Mouse (Mus musculus) gastrocnemius, postnatal 14 days (tissue): ENCODE measurements around the gene Fstl4. TPM values are rescaled to one million over a fixed set of nuclear protein-coding genes. Genes with fewer than 3 reads are reported as not detected.

Experiments used
- DNase-seq: peaks from one replicate; pipeline ENCODE4 v3.0.0; 2021; ENCODE audit warnings: mixed read lengths
- intact Hi-C: fragments of 180-260 bp; cut with DNase I; formaldehyde crosslinking; loops from one replicate; pipeline ENCODE4 v1.15.1; 2025; ENCODE audit warnings: low total_unique reads
- total RNA-seq, 2 experiments: library from RNA; stranded (reverse); gene quantifications; 2 replicates each; pipeline ENCODE4 v1.2.3; 2021

The Fstl4 gene
- total RNA-seq, 2 experiments from 2014 or later: 0.08 TPM; not detected in 1

DNA sequence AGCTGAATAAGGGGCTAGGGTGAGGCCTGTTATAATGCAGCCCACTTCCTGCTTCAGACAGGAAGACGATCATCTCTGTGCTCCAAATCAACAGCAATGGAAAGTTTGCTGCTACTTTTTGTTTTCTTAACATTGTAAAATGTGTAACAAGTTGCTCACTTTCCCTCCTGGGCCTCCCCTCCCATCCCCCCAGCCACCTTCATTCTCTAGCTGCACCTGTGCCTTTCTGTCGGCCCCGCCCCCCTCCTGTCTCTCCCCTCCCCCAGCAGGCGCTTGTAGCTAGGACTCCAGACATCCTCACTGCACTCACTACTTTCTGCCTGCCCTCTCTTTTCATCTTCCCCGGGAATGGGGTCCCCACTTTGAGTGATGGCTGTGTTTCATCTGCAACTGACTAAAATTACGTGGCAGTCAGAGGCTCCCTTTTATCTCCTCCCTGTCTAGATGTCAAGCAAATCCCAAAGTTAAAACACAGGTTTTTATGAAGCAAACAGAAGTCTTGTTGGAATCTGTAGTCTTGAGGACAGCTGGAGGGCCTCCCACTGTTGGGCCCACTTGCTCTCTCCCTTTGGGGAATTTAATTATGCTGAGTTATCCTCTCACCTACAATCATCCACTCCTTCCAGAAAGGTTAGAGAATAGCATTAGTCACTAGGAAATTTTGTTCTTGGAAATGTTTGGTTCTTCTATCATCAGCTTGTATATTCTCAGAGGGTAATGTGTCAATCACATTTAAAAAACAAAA lies 122.3 kb downstream of the Fstl4 start:
- no peak for DNase-seq
- intact Hi-C loops: no loop called here

DNA sequence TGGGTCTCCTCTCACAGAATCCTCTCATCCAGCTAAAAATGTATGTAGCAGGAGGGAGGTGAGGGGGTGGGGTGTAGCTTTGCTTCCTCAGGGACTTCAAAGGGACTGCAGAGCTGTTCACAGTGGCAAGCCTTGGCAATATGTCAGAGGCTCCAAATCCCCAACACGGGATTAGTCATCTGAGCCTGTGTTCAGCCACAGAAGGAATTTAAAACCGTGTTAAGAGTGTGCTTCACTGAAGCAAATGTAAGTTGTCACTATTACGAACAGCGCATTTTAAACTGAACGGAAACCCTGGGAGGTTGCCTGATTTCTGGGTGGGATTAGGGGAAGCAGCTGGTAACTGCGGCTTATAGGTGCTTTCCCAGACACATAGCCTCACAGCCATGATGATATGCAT lies 123.7 kb downstream of the Fstl4 start:
- intact Hi-C loops: no loop called here
- no peak for DNase-seq

DNA sequence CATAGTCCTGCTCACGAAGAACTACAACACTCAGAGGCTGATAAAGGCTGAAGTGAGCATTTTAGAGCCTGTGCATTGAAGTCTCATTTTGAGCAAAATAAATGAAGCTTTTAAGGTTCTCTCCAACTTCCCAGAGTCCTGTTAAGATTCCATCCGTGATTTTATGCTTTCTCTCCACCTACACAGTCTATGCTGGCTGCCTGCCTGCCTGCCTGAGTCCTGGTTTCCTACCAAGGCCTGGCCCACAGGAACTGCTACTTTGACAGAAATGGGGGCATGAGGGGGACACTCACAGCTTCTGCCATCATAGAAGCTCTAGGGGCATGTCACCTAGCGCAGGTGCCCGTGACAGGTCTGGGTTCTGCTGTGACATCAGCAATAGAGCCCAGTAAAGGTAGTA lies 125.1 kb downstream of the Fstl4 start:
- DNase-seq: no peak
- intact Hi-C loops: no loop called here

DNA sequence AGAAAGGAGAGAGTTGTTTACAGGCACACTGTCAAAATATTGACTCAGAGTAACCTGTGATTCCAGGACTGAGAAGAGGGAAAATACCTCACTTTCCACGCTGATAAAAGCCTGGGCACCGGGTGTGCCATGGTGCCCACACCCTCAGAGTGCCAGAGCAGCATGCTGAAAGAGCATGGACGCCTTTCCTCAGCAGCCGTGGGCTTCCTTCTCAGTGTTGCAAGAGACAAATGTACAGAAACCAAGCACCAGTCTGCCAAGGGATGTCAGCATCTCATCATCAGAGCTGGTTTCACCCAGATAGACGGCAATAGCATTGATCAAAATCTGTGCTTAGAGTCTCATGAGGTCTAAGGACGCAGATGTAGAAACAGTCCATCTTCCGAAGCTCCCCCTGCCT lies 125.7 kb downstream of the Fstl4 start:
- no peak for DNase-seq
- intact Hi-C loops: no loop called here

DNA sequence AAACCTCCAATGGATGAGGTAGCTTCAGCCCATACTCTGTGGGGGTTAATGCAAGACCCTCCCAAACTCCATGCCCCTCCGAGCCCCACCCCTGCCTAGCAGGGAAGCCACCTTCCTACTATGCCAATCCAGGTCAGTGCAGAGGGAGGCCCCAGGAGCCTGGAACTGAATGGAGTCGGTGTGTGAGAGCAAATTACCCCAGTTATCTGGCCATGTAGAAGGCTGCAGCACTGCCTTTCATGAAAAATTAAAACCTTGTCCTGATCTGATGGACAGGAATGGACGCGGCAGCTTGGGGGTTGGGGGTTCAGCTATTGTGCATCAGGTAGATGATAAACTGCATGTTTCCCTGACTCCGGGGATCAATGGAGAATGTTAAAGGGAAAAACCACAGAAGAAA lies 139.7 kb downstream of the Fstl4 start:
- no peak for DNase-seq
- intact Hi-C loops: no loop called here

DNA sequence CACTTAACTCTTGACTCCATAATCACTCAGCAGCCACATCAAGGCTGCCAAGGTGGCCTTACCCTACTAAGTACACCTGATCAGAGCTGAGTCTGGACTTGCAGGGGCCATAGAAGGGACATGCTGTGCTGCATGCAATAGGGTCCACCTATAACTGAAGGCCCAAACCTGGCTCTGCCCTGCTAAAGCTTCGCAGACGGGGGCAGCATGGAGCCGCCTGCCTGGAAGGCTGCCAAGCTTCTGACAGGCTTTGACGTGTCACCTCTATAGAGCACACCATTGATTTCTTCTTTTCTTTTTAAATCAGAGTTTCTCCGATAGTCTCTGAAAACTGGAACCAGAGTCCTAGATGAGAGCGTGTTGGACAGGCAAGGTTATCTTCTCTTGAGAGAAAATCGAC lies 146.4 kb downstream of the Fstl4 start:
- intact Hi-C loops: no loop called here
- DNase-seq: no peak

DNA sequence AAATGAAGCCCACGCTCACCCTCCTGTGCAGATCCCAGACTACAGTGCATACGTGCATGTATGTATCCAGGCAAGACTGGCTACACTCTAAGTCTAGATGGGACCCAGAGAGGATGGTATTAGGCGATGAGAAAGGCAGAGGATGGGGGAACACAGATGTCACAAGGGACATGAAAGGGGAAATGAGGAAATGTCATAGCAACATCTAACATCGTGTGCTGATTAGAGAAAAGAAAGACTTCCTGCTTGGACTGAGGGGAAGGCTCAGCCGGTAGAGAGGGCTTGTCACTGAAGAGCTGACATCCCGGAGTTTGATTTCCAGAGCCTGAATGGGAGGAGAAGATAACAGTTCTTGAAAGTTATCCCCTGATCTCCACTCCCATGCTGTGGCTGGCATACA lies 150.0 kb downstream of the Fstl4 start:
- no peak for DNase-seq
- intact Hi-C loops: no loop called here

DNA sequence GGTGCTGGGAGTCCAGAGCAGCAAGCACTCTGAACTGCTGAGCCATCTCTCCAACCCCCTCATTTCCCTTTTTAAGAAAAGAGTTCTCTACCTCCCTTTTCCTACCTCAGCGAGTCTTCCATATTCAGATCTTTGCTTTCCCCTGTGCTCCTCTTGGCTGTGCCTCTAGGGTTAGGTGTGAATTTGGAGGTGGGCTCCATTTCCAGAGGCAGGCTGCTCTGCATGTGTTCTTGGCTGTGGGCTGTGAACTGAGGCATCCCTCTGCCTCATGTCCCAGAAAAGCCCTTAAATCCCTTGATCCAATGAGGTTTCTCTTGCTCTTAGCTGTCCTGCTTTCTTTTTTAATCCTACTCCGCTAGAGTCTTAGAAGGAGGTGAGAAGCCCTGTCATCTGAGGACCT lies 151.2 kb downstream of the Fstl4 start:
- DNase-seq: no peak
- intact Hi-C loops: no loop called here

DNA sequence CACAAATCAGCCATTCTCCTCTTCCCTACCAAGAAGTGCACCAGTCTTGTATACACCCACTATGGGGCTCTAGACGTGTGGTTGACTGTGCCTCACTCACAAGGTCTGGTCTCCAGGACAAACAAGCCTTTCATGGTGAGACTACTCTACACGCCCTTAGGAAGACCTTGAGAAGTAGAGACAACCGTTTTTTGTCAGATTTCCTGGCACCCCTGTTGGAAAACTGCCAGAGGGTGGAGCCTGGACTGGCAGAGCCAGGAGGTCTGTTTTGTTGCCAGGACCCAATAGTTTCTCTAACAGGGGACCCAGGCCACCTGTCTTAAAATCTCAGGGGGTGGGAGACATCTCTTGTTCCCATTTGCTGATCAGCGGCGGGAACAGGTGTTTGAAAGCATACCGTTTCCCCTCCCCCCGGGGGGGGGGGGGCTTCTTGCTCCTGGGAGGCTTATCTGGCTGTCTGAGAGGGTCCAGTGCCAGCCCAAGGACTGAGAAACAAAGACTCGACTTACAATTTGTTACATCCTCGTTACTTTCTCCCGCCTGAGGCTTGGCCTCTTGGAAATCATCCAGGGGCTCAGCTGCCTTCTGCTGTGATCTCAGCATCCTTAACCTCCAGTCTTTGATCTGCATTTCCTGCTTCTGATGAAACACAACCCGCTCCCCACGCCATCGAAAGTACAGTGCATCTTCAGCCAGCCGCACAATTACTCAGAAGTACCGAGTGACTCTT lies 155.0 kb downstream of the Fstl4 start:
- peak; percentile 5 for DNase-seq
- intact Hi-C loops: no loop called here

DNA sequence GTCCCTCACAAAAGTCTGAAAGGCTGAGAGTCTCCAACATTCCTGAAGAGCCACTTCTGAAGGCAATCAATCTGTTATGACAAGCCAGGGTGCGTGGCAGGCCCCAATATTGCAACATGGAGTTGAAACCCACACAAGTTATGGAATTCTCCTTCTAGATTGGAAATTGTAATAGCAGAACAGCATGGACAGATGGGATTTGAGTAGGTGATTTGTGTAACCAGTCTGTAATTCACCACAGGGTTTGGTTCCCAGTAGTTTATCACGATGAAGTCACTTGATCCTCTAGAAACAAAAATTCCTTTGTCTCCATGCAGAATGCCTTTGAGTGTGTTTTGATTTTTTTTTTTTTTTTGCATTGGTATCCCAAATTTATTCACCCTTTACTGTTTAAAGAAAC lies 159.8 kb downstream of the Fstl4 start:
- no peak for DNase-seq
- intact Hi-C loops: no loop called here

DNA sequence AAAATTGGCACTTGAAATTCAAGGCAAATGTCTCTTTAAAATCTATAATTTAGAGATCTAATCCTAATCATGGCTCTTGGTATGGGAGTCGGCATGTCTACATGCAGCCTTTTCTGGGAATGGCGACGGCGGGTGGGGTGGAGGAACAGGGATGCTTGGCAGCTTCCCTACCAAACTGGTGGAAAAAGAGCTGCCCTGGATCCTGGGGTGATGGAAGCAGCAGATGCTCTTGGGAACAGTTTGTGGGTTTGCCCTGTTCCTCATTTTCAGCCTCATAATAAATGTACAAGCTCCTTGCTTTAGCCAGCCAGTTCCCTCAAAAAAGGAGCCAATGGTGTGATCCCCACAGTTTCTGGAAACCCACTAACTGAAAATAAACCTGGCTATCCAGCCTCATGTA lies 163.9 kb downstream of the Fstl4 start:
- no peak for DNase-seq
- intact Hi-C loops: no loop called here

DNA sequence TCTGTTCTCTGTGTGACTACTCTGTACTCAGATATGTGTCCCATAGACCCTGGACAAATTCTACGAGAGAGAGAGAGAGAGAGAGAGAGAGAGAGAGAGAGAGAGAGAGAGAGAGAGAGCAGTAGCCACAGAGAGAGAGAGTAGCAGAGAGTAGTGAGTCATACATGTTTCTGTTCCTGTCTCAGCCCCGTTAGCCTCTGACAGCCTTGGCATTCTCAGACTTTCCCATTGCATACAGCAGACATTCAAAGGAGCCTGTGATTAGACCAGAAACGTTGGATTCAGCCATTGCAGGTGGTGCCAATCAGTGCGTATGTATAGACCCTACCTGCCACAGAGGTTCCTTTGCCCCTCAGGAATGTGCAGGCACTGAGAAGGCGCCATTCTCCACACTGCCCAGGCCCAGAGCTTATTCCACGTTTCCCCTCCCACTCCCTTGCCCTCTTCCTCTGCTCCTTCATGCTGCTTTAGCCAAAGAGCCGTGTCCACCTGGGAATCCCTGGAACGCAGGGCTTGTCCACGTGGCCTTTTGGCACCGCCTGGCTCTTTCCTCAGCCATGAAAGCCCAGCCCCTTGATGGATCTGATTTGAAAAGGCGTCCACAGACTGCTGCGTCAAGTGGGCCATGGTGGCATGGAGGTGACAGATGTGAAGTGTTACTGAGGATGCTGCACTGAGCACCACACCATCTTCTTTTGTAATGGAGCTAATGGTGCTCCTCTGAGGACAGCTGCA lies 175.1 kb downstream of the Fstl4 start:
- DNase-seq: no peak
- intact Hi-C loops: no loop called here

DNA sequence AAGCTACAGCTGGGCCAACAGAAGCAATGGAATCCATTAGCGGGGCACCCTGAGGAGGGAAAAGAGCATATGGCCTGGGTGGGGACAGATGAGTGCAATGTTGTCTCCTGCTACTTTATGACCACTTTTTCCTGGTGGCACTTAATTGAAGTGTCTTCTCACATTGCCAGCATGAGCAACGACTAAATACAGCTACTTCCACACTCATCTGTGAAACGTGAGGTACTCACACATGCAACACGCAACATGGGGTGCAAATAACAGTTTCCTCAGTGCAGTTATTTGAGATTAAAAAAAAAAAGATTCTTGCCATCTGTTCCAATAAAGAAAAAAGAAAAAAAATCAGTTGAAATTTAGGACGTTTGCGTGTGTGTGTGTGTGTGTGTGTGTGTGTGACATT lies 178.5 kb downstream of the Fstl4 start:
- DNase-seq: no peak
- intact Hi-C loops: no loop called here

DNA sequence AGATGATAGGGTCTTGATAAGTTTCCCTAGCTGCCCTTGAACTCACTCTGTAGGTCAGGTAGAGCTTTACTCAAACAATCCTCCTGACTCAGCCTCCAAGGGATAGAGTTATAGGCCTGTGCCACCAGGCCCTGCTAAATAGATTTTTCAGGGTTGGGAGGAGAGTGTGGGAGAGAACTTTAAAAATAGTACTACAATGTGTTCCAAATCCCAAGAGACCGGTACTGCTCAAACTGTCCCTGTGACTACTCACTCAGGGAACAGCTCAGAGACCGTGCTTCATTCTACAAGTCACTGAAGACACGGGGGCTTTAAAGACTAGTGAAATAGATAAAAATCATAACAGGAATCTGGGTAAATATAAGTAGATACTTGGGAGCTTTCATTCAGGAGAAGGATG lies 190.6 kb downstream of the Fstl4 start:
- intact Hi-C loops: no loop called here

DNA sequence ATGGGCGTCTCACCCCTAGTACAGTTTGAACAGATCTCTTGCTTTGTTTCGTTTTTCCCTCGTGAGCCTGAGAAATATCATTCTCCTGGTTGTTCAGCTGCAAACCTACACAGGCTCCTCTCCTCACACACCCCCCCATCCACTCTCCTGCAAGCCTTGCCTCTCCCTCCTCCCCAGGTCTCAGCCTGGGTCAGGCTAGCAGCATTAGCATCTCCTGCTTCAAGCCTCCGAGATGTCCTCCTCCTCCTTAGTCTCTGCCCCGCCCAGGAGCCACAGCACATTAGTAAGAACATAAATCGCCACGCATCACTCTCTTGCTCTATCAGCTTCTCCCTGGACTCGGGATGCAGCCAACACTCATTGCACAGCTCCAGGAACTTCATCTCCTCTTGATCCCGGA lies 204.4 kb downstream of the Fstl4 start:
- intact Hi-C loops: no loop called here
- DNase-seq: no peak

More for the DNA sequence above, 190.6 kb downstream of the Fstl4 start:
- DNase-seq: no peak

DNA sequence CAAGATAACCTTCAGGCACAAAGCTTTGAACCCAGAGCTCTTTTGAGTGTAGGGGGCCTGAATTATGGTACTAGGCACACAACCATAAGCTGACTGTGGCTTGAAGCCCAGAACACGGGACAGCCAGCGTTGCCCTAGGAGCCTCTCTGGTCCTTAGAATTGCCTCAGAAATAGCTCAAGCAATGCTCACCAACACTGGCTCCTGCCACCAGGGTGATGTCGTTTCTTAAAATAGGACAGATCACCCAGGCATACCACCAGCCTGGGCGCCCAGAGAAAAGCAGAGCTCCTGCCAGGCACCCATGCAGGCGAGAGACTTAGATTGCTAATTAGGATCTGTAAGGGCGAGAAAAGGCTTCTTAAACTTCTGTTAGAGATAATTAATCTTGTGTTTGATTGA lies 206.0 kb downstream of the Fstl4 start:
- peak; percentile 18 for DNase-seq
- intact Hi-C loops: no loop called here

DNA sequence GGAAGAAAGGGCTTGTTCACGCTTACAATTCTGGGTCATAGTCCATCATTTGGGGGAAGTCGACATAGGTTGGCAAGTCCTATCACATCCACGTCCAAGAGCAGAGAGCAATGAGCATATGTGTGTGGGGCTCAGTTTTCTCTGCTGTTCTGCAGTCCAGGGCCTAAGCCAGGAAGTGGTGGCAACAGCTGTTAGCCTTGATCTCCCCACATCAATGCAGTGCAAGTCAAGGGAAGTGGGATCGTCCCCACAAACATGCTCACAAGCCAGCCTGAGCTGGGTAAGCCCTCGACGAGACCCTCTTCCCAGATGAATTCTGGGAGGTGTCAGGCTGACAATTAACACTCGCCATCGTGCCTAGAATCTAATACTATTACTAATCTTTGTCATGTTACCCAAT lies 222.6 kb downstream of the Fstl4 start:
- intact Hi-C loops: no loop called here
- no peak for DNase-seq

DNA sequence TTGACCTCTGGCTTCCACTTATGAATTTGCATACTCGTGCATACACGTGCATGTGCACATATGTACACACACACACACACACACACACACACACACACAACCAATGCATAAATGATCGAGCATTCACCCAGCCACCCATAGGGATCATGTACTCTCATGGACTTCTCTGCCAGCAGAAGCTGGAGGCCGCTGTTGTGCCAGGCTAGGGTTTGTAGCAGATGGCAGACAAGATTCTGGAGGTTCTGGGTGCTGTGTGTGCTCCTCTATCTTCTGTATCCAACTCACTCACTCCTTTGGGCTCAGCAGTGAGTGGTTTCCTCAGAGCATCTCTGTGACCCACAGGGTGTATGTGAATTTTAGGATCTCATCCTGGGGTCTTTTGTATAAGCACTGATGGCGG lies 230.3 kb downstream of the Fstl4 start:
- DNase-seq: no peak

DNA sequence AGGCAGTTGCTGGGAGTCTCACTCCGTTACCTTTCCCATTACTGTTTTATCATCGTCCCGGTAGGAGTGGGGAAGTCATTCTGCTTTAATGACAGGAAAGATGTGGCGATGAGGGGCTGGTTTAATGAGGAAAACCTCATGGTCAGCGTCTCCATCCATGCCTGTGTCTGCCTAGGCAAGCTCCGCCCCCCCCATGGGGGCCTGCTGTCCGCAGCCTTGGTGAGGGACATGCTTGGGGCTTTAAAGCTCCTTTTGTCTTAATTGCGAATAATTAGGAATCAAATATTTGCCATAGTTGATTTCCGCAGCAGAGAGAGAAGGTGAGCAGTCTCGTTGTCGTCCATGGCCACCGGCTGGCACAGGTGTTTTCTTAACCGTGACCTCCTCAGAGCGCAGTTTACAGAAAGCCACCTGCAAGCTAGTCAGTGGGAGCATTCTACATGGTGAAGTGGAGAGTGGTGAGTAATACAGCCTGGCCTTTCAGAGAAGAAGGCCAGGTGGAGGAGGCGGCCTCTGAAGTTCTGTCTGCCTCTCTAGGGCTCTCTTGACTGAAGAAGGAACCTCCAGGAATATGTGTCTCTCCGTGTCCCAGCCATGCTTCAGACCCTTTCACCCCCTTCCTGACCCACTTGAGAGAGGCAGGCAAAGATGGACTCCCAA lies 232.1 kb downstream of the Fstl4 start:
- intact Hi-C loops: no loop called here
- DNase-seq: no peak

More for the DNA sequence above, 230.3 kb downstream of the Fstl4 start:
- intact Hi-C loops: no loop called here

DNA sequence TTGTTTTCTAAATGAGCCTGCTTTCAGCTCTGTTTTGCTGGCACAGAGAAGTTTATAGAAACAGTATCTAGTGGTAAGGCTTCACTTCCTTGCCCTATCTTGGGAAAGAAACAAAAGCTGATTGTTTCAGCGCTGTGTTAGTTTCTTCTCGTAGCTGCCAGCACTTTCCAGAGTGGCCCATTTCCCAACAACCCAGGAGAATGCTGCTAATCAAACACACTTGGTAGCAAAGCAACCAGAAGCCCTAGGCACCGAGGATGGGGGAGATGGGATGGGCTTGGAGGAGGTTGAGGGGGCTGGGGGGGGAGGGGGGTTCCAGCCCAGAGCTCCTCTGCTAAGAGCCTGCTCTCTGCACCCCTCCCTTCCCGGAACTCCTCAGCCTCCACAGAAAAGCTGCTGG lies 233.0 kb downstream of the Fstl4 start:
- intact Hi-C loops: no loop called here
- DNase-seq: no peak
